Mouse (Mus musculus) olfactory bulb, adult 2 months (tissue): Measurements from ENCODE around the gene Mdc1. TPM values are rescaled to one million over a fixed set of nuclear protein-coding genes. Genes with fewer than 3 reads are reported as not detected.

Source experiments
- H3K27ac ChIP-seq: fragments of 200-500 bp; 2 replicates; pipeline ENCODE4 v1.5.1; 2012; ENCODE audit warnings: low read depth, low read length; ENCODE audit not compliant: insufficient read depth
- H3K4me1 ChIP-seq: fragments of 200-500 bp; 2 replicates; pipeline ENCODE4 v1.6.1; 2012; ENCODE audit warnings: low read length; ENCODE audit not compliant: control insufficient read depth, insufficient read depth
- H3K4me3 ChIP-seq: fragments of 200-500 bp; 2 replicates; pipeline ENCODE4 v1.5.1; 2012; ENCODE audit warnings: mild to moderate bottlenecking, low read depth, low read length, moderate library complexity; ENCODE audit not compliant: insufficient read depth
- CTCF ChIP-seq: fragments of 200-500 bp; IDR thresholded peaks from 2 replicates; pipeline ENCODE4 v1.5.1; 2012; ENCODE audit warnings: low read depth, mild to moderate bottlenecking, low read length, moderate library complexity; ENCODE audit not compliant: insufficient read depth
- POLR2A ChIP-seq: fragments of 200-500 bp; IDR thresholded peaks from 2 replicates; pipeline ENCODE4 v1.6.1; 2012; ENCODE audit warnings: mild to moderate bottlenecking, low read depth, low read length, moderate library complexity; ENCODE audit not compliant: insufficient read depth
- WGBS: fragments of 180-500 bp; shearing (Covaris S2); methylation state at CpG from one replicate; pipeline ENCODE4 v1.1.7; 2018; 5-methylcytosine and 5-hydroxymethylcytosine counted together
- polyA plus RNA-seq: library from polyadenylated mRNA; stranded (reverse); fragments of >200 nt; gene quantifications from 2 replicates; pipeline ENCODE4 v1.2.4, GENCODE M21; 2012; ENCODE audit warnings: low replicate concordance; ENCODE audit not compliant: missing spikeins, insufficient read depth, insufficient read length

Gene Mdc1
- polyA plus RNA-seq: 41.3 TPM in 1 of 2 replicates, not detected in the other

DNA sequence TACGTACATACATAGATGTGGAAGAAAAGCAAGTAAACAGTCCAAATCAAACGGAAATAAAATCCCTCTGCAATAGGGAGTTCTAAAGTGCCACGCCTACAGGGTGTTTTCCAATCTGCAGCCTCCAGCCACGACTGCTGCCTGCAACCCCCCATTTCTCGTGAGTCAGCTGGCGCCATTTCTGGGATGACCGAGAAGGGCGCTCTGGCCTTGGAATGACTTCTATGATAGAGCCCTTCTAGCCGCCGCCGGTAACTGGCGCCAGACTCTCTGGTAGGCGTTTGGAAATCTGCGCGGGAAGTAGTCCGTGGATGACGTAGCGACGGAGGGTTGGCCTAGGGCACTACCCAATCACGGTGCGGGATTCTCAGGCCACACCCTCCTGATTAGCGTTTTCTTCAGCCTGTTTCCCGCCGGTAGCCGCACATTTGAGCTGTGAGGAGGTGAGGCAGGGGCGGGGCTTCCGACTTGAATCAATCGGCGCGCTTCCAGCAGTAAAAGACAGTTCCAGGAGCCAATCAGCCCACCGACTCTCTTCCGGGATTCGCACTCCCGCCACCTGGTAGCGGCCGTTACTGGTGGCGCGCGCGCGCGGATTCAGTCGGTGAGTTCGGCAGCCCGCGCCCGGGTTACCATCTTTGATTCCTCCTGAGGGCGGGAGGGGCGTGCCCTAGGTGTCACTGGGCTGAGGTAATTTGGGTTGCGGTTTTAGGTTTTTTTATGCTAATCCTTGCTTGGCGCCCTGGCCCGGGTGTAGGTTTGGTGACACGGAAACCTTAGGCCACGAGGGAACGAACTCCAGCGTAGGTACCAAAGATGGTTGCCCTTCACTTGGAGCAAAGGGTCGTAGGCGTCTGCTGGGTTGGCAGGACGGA is at the start of gene Mdc1:
TSS of gene Mdc1 (plus strand) at position 440 of the 875 bp plus-strand sequence.
- no peak for TF ChIP-seq CTCF
- TF ChIP-seq POLR2A: peak; percentile 39; the same call in 1 of the 2 replicates
- under 1% methylated on average over 59 of the region's 59 CpGs for WGBS
- Histone ChIP-seq H3K27ac (no peak within 1 kb of the TSS), H3K4me3 (peak within 1 kb of the TSS; percentile 57), H3K4me1 (peaks cover 9% of the 10 kb centered on the region; the same call in 1 of the 2 replicates)

DNA sequence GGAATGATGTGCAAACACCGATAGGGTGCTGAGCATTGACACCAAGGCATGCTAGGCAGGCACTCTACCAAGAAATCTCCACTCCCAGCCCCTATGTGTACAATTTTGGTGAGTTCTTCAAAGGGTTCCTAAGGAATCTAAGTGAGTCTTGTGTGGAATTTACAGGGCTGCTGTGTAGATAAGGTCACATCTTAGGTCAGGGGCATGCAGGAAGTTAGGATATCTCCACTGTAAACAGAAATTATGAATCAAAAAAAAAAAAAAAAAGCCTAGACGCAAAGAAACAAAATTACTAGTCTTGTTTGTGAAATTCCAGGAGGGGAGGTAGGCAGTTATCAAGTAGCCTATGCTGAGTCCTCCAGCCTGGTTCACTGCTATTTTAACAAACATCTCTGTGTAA is 48.5 kb upstream of the Mdc1 start:
- Histone ChIP-seq H3K27ac (no peak overlapping the region), H3K4me3 (no peak overlapping the region), H3K4me1 (no peaks in the 10 kb centered on the region)
- no peak for TF ChIP-seq POLR2A
- no peak for TF ChIP-seq CTCF
- 85% methylated on average over 2 of the region's 2 CpGs for WGBS

DNA sequence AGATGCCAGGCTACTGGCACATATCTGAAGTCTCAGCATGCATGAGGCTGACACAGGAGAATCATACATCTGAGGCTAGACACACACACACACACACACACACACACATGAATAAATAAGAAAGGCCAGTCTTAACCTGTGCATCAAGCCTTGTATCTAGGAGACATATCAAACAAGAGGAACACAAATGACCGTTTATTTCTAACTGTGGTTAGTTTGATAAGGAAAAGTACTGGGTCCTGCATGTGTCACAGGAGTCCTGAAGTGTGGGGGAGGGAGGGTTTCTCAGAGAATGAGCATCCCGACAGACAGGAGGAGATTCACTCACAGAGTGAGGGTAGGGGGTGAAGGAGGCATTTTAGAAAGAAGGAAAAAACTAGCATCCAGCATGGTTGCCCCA is 46.2 kb upstream of the Mdc1 start:
- Histone ChIP-seq H3K27ac (no peak overlapping the region), H3K4me1 (no peaks in the 10 kb centered on the region), H3K4me3 (no peak overlapping the region)
- TF ChIP-seq POLR2A: no peak
- no peak for TF ChIP-seq CTCF
- 56% methylated on average over 2 of the region's 2 CpGs for WGBS

DNA sequence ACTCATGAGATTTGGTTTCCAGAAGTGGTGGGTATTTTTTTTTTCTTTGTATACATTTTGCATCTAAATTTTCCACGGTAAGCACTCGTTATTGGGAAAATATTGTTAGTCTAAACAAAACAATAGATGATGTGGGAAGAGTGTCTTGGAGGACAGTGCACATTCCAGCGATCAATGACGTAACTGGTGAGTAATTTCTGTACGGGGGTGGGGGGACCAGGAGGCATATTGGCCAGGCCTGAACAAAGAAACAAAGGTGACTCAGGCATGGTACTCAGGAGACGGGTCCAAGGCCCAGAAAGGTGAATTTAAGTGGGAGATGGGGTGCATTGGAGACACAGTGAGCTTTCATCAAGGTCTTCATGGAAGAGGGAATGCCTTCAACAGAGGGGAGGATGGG is 45.7 kb upstream of the Mdc1 start:
- WGBS: 70% methylated on average over 6 of the region's 6 CpGs
- Histone ChIP-seq H3K4me3 (no peak overlapping the region), H3K27ac (no peak overlapping the region), H3K4me1 (no peaks in the 10 kb centered on the region)
- no peak for TF ChIP-seq CTCF
- no peak for TF ChIP-seq POLR2A

DNA sequence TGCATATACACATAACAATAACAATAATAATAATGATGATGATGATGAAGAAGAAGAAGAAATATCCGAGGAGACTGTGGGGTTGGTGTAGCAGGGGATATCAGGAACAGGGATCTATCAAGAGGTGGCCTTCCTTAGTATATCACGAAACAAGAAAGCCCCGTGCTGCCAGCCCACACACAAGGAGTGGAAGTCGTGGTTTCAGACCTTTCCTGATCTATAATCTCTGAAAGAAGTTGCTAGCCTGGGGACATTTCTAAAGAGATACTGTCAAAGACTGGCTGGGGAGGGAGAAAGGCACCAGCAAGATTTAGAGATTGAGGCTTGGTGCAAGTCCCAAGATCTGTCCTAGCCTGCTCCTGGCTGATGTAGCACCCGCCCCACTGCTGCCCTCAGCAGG is 44.5 kb upstream of the Mdc1 start:
- H3K4me3 ChIP-seq: no peak overlapping the region
- WGBS: 82% methylated on average over 5 of the region's 5 CpGs
- H3K4me1 ChIP-seq: no peaks in the 10 kb centered on the region
- TF ChIP-seq CTCF: no peak
- no peak for TF ChIP-seq POLR2A
- H3K27ac ChIP-seq: no peak overlapping the region

DNA sequence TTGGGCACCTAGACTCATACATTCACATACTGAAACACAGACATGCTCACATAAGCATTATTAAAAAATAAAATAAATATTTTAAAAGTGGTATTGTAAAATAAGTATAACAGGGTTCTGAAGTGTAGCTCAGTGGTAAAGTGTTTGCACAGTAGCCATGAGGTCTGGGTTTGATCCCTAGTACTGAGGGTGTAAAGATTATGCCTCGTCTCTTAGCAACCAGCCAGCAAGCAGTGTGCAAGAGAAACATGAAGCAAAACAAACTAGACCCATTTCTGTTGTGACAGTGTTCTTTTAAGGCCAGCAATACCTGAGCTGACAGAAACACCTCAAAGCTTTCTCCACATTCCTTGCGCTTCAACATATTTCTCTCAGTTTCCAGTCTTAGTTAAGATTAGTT is 40.4 kb upstream of the Mdc1 start:
- WGBS: 80% methylated on average over 2 of the region's 2 CpGs
- no peaks in the 10 kb centered on the region for H3K4me1 ChIP-seq
- no peak overlapping the region for H3K27ac ChIP-seq
- H3K4me3 ChIP-seq: no peak overlapping the region
- TF ChIP-seq CTCF: no peak
- TF ChIP-seq POLR2A: no peak

DNA sequence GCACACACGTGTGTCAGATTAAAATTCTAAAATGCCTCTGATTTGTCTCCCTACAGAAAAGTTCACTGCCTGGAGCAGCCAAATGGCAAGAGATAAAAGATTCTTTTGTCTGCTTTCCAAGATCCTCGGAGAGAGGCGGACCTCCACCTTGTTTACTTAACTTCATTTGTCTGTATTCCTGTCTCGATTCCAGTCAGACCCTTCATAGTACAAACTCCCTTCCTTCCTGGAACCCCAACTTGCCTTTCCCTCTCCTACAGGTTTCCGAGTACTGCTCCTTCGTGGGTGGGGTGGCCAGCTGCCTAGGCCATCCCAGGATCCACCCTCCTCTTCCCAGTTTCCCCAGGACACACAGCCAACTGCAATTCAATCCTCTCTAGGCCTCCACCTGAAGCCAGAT is 38.3 kb upstream of the Mdc1 start:
- WGBS: 55% methylated on average over 6 of the region's 6 CpGs
- Histone ChIP-seq H3K27ac (no peak overlapping the region), H3K4me3 (no peak overlapping the region), H3K4me1 (no peaks in the 10 kb centered on the region)
- TF ChIP-seq POLR2A: no peak
- TF ChIP-seq CTCF: no peak

DNA sequence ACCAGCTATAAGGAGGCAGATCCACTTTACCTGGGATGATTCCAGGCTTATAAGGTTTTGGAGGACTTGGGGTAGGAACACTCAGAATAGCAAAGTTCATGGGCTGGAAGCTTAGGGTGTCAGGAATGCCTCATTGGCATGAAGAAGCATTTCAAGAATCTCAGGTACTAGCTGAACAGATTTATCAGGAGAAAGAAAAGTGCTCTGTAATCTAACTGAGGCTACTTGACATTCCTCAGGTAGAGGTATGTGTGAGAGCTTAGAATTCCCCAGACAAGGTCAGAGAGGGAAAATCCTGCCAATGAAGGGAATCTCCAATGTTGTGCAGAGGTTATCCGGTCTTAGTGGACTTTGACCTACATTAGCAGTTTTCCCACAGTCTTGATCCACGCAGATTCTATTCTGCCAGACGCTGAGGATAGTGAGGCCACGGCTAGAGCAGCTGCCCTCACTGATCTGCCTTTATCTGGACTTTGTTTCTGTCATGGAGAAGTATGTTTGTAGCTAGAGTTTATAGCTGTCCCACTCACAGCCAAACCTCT is 37.4 kb upstream of the Mdc1 start:
- 90% methylated on average over 4 of the region's 4 CpGs for WGBS

DNA sequence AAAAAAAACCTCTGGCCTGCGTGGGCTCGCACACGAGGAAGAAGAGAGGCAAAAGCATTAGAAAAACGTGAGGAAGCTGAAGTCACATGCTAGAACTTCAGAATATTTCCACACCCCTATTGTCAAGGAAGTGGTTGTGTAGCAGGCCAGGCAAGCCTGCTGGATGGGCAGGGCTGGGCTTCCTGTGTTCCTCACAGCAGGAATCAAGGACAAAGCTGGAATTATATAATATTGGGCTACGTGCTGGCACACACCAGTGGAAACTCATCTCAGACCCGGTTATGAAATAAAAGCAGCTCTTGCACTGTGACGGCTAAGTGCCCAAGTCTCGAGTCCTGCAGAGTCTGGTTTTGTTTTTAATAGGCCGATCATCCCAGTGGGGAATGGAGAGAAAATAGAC is 33.2 kb upstream of the Mdc1 start:
- WGBS: 52% methylated on average over 9 of the region's 9 CpGs
- H3K4me3 ChIP-seq: no peak overlapping the region
- H3K4me1 ChIP-seq: 0 out of 2 replicates have a peak, but pooled peaks cover 3% of the 10 kb centered on the region
- H3K27ac ChIP-seq: no peak overlapping the region
- TF ChIP-seq POLR2A (no peak), CTCF (no peak)

More for the DNA sequence above, 37.4 kb upstream of the Mdc1 start:
- no peak for TF ChIP-seq POLR2A
- TF ChIP-seq CTCF: no peak
- Histone ChIP-seq H3K27ac (no peak overlapping the region), H3K4me3 (no peak overlapping the region), H3K4me1 (no peaks in the 10 kb centered on the region)

DNA sequence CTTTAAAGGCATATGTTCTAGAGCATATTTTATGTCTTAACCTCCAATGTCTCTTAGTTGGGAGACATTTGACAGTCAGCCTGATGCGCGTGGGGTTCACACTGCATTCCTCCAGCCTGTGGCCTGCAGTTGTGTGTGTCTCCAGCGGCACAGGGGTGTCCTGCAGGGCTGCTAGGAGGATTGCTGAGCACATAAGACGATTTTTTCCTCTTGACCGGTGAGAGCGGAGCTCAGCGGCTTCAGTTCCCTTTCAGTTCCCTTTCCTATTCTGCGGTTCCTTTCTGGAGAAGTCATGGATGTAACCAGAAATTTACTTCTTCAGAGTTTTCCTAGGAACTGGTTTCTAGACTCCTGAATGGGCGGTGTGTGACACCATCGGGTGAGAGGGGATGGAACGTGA is 31.9 kb upstream of the Mdc1 start:
- 92% methylated on average over 11 of the region's 11 CpGs for WGBS
- no peak for TF ChIP-seq CTCF
- TF ChIP-seq POLR2A: no peak
- Histone ChIP-seq H3K27ac (no peak overlapping the region), H3K4me3 (no peak overlapping the region), H3K4me1 (peaks cover 6% of the 10 kb centered on the region; the same call in 1 of the 2 replicates)
